Mouse (Mus musculus) c-Kit-positive CD71-positive TER-119-negative erythroid progenitor cells, embryonic 14.5 days (primary cell): ENCODE data around the gene Tab1.
"Not testable (repeated sequence)": the region's sequence is repeated elsewhere in the genome, so short reads cannot be mapped to it uniquely, and the experiment has no call there.

Experiments used
- DNase-seq: peaks from one replicate; pipeline ENCODE4 v3.0.0-alpha.2; 2013; ENCODE audit warnings: low read depth

Tab1 gene

DNA sequence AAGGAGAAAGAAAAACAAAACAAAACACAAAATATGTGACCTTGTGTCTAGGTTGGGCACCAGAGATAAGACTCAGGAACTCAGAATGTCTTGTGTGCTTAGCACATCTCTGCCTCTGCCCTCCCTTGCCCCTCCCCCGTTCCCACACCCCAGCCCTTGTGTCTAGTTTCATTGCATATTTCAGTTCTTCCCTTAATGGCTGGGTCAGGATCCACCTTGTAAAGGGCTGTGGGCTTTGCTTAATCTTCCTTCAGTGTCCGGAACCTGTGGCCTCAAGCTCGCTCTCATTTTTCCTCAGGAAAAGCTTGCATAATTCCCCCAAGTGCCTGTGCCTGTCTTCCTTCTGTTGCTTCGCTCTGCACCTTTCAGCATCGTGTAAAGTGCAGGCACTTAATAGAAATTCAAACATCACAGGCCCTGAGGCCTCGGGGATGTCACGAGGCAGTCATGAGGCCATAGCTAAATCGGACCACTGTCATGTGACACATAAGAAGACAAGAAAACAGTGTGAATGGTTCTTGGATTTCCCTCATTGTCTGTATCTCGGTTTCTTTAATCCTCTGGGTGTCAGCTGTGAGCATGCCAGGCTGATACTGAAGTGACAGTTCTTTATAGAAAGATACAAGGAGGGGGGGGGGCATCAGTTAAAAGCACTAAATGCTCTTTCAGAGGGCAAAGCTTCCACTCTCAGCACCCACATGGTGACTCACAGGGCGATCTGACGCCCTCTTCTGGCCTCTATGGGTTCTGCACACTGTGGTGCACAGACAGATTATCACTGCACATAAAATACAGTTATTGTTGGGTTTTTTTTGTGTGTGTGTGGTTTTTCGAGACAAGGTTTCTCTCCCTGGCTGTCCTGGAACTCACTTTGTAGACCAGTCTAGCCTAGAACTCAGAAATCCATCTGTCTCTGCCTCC is 27.2 kb upstream of the Tab1 start:
- no peak for DNase-seq

DNA sequence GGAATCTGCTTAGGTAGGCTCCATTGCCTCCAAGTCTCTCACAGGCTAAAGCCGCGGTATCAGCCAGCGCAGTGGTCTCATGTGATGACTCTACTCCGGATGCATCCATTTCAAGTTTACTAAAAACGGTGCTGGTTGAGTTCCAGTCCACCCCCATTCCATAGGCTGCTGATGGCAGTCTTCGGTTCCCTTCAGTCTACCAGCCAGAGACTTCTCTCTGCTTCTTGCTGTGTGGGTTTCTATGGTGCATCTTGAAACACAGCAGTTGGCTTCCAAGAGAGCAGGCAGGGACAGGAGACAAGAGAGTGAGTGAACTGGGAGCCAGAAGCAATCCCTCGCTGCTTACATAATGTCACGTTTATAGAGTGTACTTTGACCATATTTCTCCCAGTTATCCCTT is 25.8 kb upstream of the Tab1 start:
- no peak for DNase-seq

DNA sequence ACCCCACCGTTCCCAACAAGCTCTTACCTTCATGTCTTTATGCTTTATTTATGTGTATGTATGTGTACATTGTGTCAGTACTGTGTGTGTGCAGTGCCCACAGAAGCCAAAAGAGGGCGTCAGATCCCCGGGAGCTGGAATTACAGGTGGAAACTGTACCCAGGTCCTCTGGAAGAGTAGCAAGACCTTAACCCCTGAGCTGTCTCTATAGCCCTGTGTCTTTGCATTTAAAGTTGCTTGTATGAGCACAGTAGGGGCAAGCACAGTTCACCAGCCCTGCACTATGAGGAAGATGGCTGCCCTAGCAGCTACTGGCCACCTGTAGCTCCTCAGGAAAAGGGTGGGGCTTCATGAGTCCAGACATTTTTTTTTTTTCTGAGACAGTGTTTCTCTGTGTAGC is 25.4 kb upstream of the Tab1 start:
- DNase-seq = no peak

DNA sequence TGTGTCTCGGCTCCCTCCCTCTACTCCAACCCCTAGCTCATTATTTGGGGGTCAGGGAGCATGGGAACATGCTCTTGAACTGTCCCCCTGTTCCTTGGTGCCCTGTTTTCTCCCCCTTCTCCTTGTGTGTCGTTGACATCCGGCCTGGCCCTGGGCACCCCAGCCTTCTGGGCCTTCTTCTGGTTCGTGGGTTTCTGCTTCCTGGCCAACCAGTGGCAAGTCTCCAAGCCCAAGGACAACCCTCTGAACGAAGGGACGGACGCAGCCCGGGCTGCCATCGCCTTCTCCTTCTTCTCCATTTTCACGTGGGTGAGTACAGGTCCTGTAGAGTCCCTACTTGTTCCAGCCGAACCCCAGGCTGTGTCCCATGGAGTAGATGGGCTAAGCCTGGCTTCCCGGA is 21.5 kb upstream of the Tab1 start:
- DNase-seq = no peak

DNA sequence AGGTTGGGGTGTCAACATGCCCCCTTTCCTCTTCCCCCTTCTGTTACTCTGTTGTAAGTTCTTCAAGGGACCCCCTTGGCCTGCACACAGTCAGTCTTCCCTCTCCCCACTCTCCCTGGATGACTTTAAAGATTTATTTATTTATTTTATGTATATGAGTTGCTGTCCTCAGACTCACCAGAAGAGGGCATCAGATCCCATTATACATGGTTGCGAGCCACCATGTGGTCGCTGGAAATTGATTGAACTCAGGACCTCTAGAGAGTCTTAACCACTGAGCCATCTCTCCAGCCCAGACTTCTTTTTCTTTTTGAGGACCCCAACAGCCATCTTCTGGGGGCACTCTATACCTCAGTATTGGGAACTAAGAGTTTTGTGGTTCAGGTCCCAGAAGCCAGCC is 20.4 kb upstream of the Tab1 start:
- DNase-seq = no peak

DNA sequence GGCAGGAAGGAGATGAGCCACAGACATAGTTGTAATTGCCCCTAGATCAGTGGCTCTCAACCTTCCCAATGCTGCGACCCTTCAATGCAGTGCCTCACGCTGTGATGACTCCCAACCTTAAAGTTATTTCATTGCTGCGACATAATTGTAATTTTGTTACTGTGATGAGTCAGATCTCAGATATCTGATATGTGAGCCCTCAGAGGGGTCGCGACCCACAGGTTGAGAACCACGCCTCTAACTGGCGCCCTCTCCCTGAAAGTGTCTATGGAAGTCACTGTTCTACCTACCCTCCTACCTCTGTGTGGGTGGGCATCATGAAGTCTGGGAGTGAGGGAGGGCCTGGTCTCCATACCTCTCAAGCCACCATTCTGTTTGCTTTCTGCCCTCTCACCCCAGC is 18.5 kb upstream of the Tab1 start:
- DNase-seq = no peak

DNA sequence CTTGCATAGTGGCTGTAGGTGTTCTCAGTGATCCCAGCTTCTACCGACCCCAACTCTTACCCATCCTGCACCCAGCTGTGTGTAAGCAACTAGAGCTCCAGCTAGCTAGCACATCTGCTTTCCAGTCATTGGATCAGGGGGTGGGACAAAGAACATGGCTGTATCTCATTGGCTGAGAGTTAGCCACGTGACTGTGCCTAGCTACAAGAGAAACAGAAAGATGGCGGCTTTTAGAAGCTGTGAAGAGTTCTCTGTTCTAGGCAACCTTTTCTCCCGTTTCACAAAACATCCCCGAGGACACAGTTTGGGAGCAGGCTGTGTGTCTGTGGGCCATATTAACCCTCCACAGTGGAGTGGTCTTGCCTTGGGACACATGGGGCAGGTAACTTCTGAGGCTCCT is 17.7 kb upstream of the Tab1 start:
- no peak for DNase-seq

DNA sequence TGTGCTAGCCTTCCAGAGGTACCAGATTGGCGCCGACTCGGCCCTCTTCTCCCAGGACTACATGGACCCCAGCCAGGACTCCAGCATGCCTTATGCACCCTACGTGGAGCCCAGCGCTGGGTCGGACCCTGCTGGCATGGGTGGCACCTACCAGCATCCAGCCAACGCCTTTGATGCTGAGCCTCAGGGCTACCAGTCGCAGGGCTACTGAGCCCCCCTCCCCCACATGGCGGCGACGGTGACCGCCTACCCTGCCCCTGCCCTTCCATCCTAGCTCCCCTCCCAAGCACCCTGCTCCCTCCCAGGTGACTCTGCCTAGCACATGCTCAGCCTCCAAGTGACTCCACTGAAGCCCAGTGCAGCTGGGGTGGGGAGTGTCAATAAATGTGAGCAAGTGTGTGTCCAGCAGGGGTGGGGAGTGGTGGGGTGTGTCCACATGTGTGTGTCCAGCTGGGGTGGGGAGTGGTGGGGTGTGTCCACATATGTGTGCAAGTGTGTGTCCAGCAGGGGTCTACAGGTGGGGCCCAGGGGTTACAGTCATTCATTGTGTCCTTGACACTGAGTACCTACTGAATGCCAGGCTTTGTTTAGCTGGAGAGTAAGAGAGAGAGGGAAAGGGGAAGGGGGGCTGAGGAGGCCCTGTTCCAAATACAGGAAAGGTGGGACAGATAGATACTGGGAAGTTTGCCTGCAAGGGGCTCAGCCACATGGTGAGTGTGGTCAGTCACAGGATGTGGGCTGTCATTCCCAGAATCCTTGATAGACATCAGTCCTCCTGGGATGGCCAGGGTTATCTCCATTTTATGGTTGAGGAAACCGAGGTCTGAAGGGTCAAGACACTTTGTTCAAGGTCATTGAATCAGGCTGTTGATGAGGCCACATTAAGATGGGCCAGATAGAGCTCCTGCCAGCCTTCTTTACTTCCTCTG is 16.8 kb upstream of the Tab1 start:
- DNase-seq = no peak

DNA sequence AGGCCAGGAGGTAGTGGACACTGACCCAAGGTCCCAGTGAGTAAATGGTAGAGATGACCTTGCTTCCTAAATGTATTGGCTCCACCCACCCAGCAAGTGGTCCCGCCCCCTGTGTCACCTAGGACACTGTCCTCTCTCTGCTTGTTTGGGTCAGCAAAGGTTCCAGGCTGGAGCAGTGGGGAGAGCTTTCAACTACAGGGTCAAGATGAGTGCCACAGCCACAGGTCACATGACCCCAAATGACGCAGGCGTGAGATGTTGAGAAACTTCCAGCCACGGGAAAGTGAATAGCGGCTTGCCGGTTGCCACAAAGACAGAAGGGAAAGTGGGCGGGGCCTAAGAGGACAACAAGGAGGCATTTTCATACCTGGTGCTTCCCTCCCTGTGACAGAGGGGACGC is 15.8 kb upstream of the Tab1 start:
- DNase-seq = no peak

DNA sequence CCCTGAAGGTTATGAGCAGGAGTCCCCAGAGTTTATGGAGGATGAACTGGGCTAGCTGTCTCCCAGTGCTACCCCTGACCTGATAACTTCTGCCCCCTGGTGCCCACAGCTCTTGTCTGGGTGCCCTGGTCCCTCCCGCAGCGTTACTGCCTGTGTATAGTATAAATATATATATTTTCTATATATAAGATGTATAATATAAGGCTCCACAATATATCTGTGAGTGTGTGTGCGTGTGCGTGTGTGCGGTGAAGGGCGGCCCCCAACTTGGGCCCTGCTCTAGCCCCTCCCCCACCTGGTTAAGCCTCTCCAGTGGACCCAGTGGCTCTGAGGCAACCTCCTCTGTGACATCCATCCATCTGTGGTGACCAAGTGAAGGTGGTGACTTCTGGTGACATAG is 13.9 kb upstream of the Tab1 start:
- no peak for DNase-seq

DNA sequence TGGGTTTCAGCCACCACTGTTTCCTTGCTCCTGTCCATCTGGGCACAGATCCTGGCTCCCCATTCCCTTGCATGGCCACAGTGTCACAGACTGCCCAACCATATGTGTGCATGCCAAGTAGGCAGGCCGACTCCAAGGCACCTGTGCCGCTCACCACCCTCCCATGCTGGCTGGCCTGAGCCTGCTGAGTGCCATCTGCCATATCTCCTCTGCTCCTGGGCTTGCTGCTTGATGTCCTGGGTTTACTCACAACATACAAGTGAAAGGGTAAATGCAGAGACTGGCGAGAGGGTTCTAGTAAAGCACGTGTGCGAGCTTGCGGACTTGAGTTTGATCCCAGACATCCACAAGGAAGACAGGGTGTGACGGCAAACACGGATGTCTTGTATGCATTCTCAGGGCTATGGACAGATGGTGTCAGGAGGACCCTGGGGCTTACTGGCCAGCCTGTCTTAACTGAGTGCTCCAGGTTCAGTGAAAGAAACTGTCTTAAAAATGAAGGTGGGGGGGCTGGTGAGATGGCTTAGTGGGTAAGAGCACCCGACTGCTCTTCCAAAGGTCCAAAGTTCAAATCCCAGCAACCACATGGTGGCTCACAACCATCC is 11.1 kb upstream of the Tab1 start:
- no peak for DNase-seq

DNA sequence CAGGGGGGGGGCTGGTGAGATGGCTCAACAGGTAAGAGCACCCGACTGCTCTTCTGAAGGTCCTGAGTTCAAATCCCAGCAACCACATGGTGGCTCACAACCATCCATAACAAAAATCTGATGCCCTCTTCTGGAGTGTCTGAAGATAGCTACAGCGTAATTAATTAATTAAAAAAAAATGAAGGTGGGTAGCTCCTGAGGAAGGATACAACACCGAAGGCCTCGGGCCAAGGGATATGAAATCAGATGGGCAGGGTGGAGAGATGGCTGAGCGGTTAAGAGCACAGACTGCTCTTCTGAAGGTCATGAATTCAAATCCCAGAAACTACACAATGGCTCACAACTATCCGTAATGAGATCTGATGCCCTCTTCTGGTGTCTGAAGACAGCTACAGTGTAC is 10.5 kb upstream of the Tab1 start:
- DNase-seq = not testable (repeated sequence)

DNA sequence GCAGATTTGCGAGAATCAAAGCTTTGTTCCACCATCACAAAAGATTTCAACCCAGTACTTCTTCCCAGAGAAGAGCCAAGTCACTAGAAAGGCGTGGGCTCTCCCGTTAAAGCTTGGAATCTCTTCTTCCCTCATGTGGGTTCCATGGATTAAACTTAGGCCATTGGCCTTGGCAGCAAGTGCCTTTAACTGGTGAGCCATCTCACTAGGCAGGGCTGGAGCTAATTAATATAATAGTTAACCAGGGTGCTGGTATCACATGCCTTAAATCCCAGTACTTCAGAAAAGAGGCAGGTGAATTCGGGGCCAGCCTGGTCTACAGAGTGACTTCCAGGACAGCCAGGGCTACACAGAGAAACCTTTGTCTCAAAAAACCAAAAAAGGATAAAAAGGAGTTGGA is 8.3 kb upstream of the Tab1 start:
- DNase-seq = no peak

DNA sequence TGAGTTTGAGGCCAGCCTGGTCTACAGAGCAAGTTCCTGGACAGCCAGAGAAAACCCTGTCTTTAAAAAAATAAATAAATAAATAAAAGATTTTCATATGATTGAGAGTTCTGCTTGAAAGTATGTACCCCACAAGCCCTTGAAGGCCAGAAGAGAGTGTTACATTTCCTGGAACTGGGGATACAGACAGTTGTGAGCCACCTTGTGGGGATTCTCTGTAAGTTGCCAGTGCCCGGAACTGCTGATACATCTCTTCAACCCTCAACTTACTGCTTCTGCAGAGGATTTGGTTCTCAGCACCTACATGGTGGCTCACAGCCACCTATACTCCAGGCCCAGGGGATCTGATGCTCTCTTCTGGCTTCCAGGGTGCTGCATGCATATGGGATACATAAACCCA is 5.7 kb upstream of the Tab1 start:
- peak; percentile 60 for DNase-seq

DNA sequence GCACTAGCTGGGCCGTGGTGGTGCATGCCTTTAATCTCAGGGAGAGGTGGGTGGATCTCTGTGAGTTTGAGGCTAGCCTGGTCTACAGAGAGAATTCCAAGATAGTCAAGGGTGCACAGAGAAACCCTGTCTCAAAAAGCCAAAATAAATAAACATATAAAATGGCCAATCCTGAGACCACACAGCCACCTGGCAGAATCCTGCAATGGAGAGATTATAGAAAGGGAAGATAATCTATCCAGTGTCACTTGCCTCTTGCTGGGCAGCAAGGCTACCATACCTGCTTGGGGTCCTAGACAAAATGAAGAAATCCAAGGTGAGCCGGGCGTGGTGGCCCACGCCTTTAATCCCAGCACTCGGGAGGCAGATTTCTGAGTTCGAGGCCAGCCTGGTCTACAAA is 2.9 kb upstream of the Tab1 start:
- no peak for DNase-seq

DNA sequence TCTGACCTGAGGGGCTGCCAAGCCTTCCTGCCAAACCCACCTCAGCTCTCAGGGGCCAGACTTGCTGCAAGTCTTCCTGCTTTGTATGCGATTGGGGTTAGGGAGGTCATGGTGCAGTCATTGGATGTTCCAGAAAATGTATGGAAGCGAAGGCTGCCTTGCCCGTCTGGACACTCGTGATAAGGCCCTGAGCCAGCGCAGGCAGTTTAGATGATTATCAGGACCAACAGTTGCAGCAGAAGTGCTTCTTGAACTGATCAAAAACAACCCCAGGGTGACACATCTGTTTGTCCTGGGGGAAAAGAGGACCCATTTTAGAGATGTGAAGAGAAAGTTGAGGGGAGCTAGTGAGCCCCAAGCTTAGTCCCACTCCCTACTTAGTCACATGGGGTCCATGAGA is 2.2 kb upstream of the Tab1 start:
- DNase-seq = peak; percentile 77

DNA sequence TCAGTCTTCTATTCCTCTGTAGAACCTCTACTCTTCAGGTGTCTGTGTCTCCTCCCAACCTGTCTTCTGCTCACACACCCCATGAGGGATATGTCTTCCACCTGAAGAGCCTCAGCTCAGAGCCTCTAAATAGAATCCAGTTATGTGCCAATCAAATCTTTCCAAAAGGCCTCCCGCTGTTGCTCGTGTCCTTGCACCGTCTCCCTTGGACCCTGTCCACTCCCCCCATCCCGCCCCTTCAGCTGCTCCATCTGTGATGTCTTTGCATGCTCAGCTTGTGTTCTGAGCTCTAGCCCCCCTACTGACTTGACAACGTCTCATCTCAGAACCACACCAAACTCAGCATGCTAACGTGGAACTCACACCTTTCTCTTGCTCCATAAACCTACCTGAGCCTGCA is 1.5 kb upstream of the Tab1 start:
- no peak for DNase-seq

DNA sequence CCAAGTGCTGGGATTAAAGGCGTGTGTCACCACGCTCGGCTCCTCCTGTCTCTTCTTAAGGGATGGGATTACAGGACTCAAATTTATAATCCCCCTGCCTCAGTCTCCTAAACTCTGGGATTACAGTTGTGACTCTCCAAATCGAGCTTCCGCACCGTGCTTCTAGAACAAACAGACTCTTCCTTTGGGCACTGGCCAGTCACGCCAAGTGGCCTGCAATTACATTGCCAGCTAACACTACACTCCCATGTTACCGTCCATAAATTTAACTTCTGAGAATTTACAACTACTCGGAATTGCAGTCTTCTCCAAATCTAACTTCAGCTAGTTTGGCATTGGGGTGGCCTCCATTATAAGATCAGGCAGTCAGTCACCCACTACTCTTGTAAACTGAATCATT is 475 bp upstream of the Tab1 start:
- no peak for DNase-seq

DNA sequence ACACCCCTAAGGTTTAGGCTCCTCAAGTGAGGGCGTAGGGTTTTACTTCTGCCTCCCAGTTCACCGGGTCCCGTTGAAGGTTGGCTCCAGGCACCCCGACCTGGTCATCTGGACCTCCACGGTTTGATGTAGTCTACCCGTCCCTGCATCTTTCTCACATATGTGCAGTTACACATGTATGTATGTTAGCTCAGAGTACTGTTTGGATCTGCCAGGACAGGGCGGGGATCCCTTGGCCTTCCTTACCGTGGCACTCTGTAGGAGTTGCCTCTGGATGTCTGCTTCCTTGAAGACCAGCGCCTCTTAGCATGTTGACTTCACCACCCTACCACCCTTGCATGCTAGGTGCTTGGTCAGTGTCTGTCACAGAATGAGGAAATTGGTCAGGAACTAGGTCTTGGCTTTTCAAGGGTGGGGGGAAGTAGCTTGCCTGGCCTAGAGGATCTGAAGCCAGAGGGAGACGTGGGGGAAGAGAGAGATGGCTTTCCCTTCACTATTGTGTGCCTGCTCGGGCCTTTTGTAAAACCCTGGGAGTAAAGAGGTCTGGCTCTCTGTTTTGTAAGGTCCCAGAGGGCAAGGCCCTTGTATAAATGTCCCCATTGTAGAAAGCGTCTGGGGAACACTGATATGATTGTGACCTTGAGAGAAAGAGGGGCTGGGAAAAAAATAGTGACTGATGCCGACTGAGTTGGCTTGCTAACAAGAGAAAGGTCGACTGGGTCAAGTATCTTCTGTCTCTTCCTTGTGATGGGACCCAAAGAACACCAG is 939 bp downstream of the Tab1 start:
- DNase-seq = no peak

DNA sequence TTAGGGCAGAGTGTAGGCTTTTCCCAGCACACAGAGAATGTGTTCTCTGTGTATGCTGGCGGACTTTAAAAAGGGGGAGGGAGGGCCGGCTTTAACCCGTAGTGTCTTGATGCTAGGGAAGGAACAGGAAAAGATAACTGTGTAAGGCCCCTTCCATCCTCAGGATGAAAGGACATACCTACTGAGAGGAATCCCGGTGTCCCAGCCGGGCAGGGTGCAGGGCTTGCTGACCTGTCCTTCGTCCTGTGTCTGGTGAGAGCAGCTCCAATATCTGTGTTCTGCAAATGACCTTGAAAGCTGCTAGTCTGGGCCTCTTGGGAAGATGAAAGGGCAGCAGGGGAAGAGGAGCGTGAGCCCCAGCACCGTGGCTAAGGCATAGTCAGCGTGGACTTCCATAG is 1.5 kb downstream of the Tab1 start:
- no peak for DNase-seq

DNA sequence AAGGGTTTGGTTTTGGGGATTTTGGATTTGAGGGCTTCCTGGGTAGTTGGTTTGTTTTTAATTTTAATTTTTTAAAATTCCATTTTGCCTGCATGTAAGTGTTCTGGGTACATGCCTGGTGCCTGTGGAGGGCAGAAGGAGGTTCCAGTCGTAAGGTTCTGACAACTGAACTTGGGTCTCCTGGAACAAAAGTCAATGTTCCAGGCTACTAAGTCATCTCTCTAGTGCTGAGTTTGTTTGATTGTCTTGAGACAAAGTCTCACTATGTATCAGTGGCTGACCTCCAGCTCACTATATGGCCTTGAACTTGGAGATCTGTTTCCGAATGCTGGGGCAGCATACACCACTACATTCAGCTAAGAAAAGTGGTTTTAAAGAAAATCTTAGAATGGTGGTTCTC is 2.6 kb downstream of the Tab1 start:
- no peak for DNase-seq

DNA sequence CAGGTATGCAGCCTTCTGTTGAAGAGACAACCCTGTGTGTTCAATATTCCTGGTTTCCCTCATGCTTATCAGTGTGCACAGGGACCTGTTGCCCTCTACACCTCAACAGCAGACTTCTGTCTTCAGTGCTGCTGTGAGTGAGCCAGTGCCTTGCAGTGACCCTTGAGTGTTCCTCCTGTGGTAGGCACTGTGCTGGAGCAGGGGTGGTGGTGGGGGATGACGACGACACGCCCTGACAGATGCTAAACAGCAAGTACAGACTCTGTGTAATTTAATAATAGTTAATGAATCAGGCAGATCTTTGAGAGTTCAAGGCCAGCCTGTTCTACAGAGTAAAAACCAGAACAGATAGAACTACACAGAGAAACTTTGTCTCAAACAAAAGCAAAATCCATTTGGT is 3.7 kb downstream of the Tab1 start:
- no peak for DNase-seq
